Mouse (Mus musculus): ENCODE data around the gene Sema6b. TPM values are rescaled to one million over a fixed set of nuclear protein-coding genes. Genes with fewer than 3 reads are reported as not detected.
A peak's percentile ranks its signal among the peaks of the same experiment; 100 is the strongest.

The Sema6b gene
- polyA plus RNA-seq, 1 experiment from 2014 or later = 2.5 TPM

DNA sequence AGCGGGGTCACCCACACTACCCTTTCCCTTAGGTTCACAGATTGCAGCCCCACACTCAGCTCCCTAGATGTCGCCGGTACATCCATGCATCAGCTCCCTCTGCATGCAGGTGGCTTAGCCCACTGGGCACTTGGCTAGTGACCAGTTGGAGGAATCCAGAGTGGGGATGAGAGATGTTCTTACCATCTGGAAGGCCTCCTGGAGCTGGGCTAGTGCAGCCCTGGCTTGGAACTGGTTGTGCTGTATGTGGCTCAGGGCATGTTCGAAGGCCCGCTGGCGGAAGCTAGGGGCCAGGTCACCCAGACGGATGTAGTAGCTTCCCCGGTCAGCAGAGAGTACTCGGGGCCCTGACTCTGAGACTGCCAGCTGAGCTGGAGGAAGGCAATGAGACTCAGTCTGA is 37.2 kb downstream of the Sema6b start:
- no peak overlapping the region for H3K27ac ChIP-seq
- H3K9me3 ChIP-seq = no peaks in the 10 kb centered on the region
- H3K9ac ChIP-seq = no peak overlapping the region
- H3K4me1 ChIP-seq = no peaks in the 10 kb centered on the region
- ATAC-seq (ENCODE audit: insufficient number of reproducible peaks, insufficient read depth, low FRiP score, low TSS enrichment, low read depth) = no peak
- no peak overlapping the region for H3K4me2 ChIP-seq
- H3K4me3 ChIP-seq = no peak overlapping the region
- WGBS = 92% methylated on average over 9 of the region's 9 CpGs
- no peaks in the 10 kb centered on the region for H3K27me3 ChIP-seq
- peaks cover 67% of the 10 kb centered on the region for H3K36me3 ChIP-seq

DNA sequence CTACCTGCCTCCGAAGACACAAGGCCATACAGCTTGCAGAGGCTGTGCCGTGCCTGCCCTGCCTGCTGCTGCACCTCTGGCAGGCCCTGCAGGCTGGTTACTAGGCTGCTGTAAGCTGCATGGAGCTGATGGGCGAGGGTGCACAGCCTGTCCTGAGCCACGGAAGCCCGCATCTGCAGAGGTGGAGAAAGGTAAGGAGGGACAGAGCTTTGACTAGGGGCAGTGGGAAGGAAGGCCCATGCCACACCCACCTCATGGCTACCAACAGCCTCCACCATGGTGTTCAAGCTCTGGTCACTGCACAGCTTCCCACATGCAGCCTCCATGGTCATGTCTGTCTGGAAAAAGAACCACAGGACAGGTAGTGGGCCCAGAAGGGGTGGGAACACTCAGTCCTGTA is 38.0 kb downstream of the Sema6b start:
- no peak overlapping the region for H3K9ac ChIP-seq
- no peaks in the 10 kb centered on the region for H3K27me3 ChIP-seq
- 94% methylated on average over 5 of the region's 5 CpGs for WGBS
- peaks cover 70% of the 10 kb centered on the region for H3K36me3 ChIP-seq
- no peaks in the 10 kb centered on the region for H3K4me1 ChIP-seq
- no peak overlapping the region for H3K27ac ChIP-seq
- no peak for ATAC-seq (ENCODE audit: insufficient number of reproducible peaks, insufficient read depth, low FRiP score, low TSS enrichment, low read depth)
- no peak overlapping the region for H3K4me3 ChIP-seq
- H3K9me3 ChIP-seq = no peaks in the 10 kb centered on the region
- no peak overlapping the region for H3K4me2 ChIP-seq

DNA sequence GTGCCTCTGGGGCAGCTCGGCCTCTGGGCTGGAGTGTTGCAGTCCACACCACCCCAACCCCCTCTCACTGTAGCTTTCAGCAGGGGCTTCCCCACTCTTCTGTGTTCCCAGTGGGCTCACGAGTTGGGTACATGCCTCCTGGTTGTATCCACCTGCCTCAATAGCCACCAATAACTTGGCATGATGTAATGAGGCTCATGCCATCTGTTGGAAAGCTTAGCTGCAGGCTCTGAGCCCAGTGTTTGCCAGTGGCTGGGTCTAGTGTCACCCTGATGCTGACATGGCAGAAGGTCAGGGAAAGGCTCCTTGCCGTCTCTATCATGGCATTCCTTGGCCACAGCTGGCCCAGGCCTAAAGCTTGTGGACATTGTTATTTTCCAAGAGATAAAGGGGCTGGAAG is 39.3 kb downstream of the Sema6b start:
- no peaks in the 10 kb centered on the region for H3K9me3 ChIP-seq
- 90% methylated on average over 3 of the region's 3 CpGs for WGBS
- peaks cover 83% of the 10 kb centered on the region for H3K36me3 ChIP-seq
- H3K27me3 ChIP-seq = no peaks in the 10 kb centered on the region
- no peaks in the 10 kb centered on the region for H3K4me1 ChIP-seq
- H3K27ac ChIP-seq = no peak overlapping the region
- no peak overlapping the region for H3K4me3 ChIP-seq
- H3K9ac ChIP-seq = no peak overlapping the region
- ATAC-seq (ENCODE audit: insufficient number of reproducible peaks, insufficient read depth, low FRiP score, low TSS enrichment, low read depth) = no peak
- no peak overlapping the region for H3K4me2 ChIP-seq

DNA sequence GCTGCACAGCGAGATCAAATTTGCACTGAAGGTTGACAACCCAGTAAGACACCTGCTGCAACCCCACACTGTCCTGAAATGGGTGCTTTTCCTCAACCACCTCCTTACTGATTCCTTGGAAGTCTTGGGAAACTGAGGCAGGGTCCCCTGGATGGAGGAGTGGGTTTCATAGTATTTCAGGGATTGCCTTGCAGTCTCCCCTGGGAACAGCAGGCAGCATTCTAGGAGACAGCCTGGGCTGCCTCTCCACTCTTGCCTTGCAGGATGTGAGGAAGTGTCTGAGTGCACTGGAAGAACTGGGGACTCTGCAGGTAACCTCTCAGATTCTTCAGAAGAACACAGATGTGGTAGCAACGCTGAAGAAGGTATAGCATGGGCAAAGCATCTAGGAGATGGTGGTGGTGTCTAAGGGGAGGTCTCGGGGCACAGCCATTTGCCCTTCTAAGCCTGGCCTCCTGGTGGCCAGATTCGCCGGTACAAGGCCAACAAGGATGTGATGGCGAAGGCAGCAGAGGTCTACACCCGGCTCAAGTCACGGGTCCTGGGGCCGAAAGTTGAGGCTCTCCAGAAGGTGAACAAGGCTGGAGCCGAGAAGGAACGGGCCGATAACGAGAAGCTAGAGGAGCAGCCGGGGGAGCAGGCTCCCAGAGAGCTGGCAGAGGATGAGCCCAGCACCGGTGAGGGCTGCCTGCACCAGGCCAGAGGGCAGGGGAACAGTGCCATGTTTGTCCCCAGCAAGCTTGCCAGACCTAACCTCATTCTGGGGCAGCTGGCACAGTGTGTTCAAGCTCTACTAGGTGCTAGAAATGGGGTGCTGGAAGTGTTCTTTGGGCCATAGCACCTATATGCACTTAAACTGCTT is 41.2 kb downstream of the Sema6b start:
- 89% methylated on average over 15 of the region's 15 CpGs for WGBS
- Histone ChIP-seq H3K4me1 (no peaks in the 10 kb centered on the region), H3K9me3 (no peaks in the 10 kb centered on the region), H3K4me2 (no peak overlapping the region), H3K27ac (no peak overlapping the region), H3K27me3 (no peaks in the 10 kb centered on the region), H3K9ac (no peak overlapping the region), H3K36me3 (peaks cover 95% of the 10 kb centered on the region), H3K4me3 (no peak overlapping the region)
- no peak for ATAC-seq (ENCODE audit: insufficient number of reproducible peaks, insufficient read depth, low FRiP score, low TSS enrichment, low read depth)

DNA sequence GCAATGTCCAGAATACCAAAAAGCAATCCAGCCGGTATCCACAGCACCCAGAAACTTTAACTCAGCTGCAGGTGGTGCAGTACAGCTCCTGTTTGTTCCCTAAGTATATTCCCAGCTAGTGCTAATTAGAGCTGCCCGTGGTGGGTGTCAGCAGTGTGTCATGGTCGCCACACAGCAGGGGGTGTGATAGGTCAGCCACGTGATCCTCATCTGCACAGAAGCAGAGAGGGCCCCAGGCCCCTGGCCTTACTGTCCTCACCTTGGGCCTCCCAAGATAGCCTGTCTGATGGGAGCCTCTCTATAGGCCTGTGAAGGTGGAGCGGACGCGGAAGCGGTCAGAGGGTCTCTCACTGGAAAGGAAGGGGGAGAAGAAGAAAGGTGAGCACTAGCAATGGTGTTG is 42.0 kb downstream of the Sema6b start:
- ATAC-seq (ENCODE audit: insufficient number of reproducible peaks, insufficient read depth, low FRiP score, low TSS enrichment, low read depth) = no peak
- H3K9ac ChIP-seq = no peak overlapping the region
- no peaks in the 10 kb centered on the region for H3K27me3 ChIP-seq
- no peak overlapping the region for H3K27ac ChIP-seq
- no peaks in the 10 kb centered on the region for H3K9me3 ChIP-seq
- H3K4me3 ChIP-seq = no peak overlapping the region
- WGBS = 95% methylated on average over 8 of the region's 8 CpGs
- no peak overlapping the region for H3K4me2 ChIP-seq
- H3K4me1 ChIP-seq = no peaks in the 10 kb centered on the region
- peaks cover 94% of the 10 kb centered on the region for H3K36me3 ChIP-seq

DNA sequence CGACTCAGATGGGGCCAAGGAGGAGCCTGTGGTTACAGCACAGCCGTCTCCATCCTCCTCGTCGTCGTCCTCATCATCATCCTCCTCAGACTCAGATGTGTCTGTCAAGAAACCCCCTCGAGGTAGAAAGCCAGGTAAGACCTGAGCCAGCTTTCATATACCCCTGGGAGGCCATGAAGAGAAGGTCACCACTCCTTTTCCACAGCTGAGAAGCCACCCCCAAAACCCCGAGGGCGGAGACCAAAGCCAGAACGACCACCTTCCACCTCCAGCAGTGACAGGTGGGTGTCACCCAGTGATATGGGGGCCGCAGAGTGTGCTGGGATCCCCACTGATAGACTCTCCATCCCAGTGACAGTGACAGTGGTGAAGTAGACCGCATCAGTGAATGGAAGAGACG is 43.3 kb downstream of the Sema6b start:
- Histone ChIP-seq H3K9me3 (no peaks in the 10 kb centered on the region), H3K4me2 (no peak overlapping the region), H3K9ac (no peak overlapping the region), H3K36me3 (peaks cover 88% of the 10 kb centered on the region), H3K27ac (no peak overlapping the region), H3K4me3 (no peak overlapping the region), H3K4me1 (no peaks in the 10 kb centered on the region), H3K27me3 (no peaks in the 10 kb centered on the region)
- ATAC-seq (ENCODE audit: insufficient number of reproducible peaks, insufficient read depth, low FRiP score, low TSS enrichment, low read depth) = no peak
- WGBS = 87% methylated on average over 12 of the region's 12 CpGs

DNA sequence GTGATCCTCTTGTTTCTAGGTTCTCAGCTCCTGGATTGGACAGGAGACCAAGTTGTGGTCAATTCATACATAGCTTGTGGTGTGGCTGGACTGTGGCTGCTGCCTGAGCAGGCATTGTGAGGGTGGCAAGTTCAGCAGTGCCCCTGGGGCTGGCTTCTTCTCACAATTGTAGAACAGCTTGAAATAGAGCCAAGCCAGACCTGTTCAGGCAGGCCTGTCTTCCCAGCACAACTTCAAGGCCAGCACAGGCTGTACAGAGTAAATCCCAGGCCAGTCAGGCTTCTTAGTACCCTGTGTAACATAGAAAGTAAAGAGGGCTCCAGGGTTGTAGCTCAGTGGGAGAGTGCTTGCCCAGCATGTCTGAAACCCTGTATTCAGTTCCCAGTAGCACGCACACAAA is 47.3 kb downstream of the Sema6b start:
- Histone ChIP-seq H3K4me3 (no peak overlapping the region), H3K36me3 (peaks cover 81% of the 10 kb centered on the region), H3K9ac (no peak overlapping the region), H3K9me3 (no peaks in the 10 kb centered on the region), H3K27me3 (no peaks in the 10 kb centered on the region), H3K4me1 (no peaks in the 10 kb centered on the region), H3K4me2 (no peak overlapping the region), H3K27ac (peak overlapping the region; percentile 34; the same call in 1 of the 2 replicates)
- 82% methylated on average over 1 of the region's 1 CpGs for WGBS
- ATAC-seq (ENCODE audit: insufficient number of reproducible peaks, insufficient read depth, low FRiP score, low TSS enrichment, low read depth) = no peak; the same call in 1 of the 2 replicates

DNA sequence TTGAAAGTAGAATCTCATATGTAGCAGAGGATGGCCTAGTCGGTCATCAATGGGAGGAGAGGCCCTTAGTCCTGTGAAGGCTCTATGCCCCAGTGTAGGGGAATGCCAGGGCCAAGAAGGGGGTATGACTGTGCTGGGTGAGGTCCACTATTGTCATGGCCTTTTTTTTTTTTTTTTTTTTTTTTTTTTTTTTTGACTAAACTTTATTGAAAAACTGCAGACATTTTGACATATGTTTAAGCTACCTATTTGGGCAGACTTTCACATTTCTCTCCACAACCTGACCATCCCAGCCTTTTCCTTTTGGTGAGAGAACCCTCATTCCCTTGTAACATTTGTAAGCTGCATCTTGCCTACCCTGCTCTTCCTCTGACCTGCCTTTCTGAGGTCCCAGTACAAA is 47.8 kb downstream of the Sema6b start:
- Histone ChIP-seq H3K36me3 (peaks cover 81% of the 10 kb centered on the region), H3K4me2 (no peak overlapping the region), H3K9me3 (no peaks in the 10 kb centered on the region), H3K27me3 (no peaks in the 10 kb centered on the region), H3K9ac (no peak overlapping the region), H3K4me1 (no peaks in the 10 kb centered on the region), H3K27ac (0 out of 2 replicates have a peak overlapping the region, but pooled peaks have one; percentile 34), H3K4me3 (no peak overlapping the region)
- no peak for ATAC-seq (ENCODE audit: insufficient number of reproducible peaks, insufficient read depth, low FRiP score, low TSS enrichment, low read depth)
- WGBS = 76% methylated on average over 1 of the region's 1 CpGs

DNA sequence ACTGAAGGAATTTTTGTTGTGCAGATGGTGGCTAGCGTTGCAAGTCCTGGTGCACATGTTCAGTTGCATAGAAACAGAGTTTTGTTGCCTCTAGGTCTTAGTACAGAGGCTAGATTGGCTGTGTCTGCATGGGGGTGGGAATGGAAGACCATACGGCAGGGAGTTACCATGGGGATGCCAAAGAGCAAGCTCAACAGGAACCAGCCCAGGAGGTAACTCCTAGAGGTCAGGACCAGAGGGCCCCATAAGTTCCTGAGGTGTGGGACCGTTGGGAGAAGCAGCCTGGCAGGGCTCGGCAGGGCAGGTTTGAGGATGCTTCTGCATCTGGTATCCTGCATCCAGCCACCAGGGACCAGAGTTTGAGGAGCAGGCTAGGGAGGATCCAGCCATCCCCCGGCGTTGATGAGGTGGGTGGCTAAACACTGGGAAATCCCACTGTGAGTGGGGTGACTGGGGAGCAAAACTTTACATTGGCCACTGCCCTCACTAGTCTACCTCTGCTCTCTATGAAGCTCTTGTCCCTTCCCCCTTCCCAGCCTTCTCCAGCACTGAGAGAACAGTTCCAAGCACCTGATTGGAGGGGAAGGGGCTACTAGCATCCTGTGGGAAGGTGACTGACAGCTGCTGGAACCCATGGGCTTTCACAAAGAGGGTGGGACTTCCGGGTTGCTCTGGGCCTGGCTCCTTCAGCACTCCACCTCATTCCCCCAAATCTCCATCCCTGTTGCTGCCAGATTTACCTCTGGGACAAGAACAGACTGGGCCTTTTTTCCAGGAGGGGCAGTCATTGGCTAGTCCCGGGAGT is 59.2 kb downstream of the Sema6b start:
- H3K4me2 ChIP-seq = peak overlapping the region; percentile 99
- H3K27ac ChIP-seq = peak overlapping the region; percentile 62
- peak overlapping the region; percentile 84 for H3K4me3 ChIP-seq
- peak; percentile 22; the same call in 1 of the 2 replicates for ATAC-seq (ENCODE audit: insufficient number of reproducible peaks, insufficient read depth, low FRiP score, low TSS enrichment, low read depth)
- peaks cover 25% of the 10 kb centered on the region for H3K4me1 ChIP-seq
- no peaks in the 10 kb centered on the region for H3K9me3 ChIP-seq
- H3K36me3 ChIP-seq = peaks cover 35% of the 10 kb centered on the region
- H3K9ac ChIP-seq = peak overlapping the region; percentile 85
- 4% methylated on average over 8 of the region's 8 CpGs for WGBS
- no peaks in the 10 kb centered on the region for H3K27me3 ChIP-seq

DNA sequence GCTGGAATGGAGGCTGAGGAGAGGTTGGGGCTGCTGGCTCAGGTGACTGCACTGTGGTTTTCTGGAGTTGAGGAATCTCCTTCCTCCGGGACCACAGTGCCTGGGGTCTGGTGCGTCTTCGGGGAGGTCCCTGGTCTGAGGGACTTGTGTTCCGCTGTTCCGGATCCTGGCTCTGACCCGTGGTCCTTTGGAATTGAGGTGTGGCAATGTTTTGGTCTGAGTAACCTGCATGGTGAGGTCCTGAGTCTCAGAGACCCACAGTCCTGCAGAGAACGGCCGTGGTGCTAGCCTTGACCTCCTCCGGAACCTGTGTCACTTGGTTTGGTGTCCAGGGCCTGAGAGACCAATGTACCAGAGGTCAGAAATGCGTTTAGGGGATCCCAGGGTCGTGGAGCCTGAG is 60.2 kb downstream of the Sema6b start:
- ATAC-seq (ENCODE audit: insufficient number of reproducible peaks, insufficient read depth, low FRiP score, low TSS enrichment, low read depth) = no peak
- WGBS = 2% methylated on average over 11 of the region's 11 CpGs
- H3K9ac ChIP-seq = peak overlapping the region; percentile 85

DNA sequence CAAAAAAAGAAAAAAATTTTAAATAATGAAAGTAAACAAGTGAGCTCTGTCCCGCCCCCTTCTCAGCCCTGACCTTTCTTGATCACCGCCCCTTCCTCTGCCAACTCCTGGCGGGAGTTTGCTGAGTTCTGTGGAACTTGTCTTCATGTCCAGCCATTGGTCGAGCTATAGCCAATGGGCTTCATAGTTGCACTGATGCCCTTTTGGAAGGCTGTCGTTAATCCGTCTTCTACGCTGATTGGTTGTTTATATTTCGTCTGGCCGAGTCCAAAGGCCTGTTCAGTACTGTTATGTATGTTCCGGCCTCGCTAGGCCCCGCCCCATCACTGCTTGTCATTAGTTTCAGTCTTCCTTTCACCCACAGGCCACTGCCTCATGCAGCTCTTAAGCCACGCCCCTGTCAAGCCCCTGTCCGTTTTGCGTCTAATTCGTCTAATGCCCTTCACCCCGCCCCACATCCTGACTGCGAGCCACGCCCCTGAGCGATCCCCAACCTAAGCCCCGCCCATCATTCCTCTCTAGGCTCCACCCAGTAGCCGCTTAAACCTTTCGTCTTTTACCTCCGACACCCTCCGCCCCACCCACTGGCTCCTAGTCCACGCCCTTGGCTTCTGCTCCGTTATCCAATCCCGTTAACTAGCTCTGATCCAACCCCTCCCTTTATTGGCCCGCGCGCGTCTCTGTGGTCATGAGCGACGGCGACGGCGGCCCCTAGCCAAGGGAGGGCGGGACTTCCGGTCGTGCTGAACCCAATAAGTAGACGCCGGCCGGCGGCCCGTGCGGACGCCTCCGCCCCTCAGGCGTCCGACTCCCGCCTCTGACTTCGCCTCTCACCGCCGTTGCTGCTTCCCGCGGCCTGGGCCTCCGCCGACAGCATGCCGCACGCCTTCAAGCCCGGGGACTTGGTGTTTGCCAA is 61.0 kb downstream of the Sema6b start, which contains the start of gene Hdgfl2:
Gene Hdgfl2, plus strand, starts transcription at position 755 of the 916 bp plus-strand sequence.
- H3K36me3 ChIP-seq = peaks cover 20% of the 10 kb centered on the region
- H3K4me1 ChIP-seq = peaks cover 33% of the 10 kb centered on the region
- peak within 1 kb of the TSS; percentile 84 for H3K4me3 ChIP-seq
- peak within 1 kb of the TSS; percentile 99 for H3K4me2 ChIP-seq
- peak; percentile 91 for ATAC-seq (ENCODE audit: insufficient number of reproducible peaks, insufficient read depth, low FRiP score, low TSS enrichment, low read depth)
- H3K9me3 ChIP-seq = no peaks in the 10 kb centered on the region
- peak within 1 kb of the TSS; percentile 78; the same call in 1 of the 2 replicates for H3K27ac ChIP-seq
- H3K9ac ChIP-seq = peak within 1 kb of the TSS; percentile 85
- WGBS = under 1% methylated on average over 61 of the region's 61 CpGs
- H3K27me3 ChIP-seq = no peaks in the 10 kb centered on the region

More for the DNA sequence above, 60.2 kb downstream of the Sema6b start:
- Histone ChIP-seq H3K27ac (peak overlapping the region; percentile 78; the same call in 1 of the 2 replicates), H3K4me2 (peak overlapping the region; percentile 99), H3K4me1 (peaks cover 30% of the 10 kb centered on the region), H3K36me3 (peaks cover 24% of the 10 kb centered on the region), H3K27me3 (no peaks in the 10 kb centered on the region), H3K4me3 (peak overlapping the region; percentile 84), H3K9me3 (no peaks in the 10 kb centered on the region)
